Mouse (Mus musculus): Measurements from ENCODE around the gene Ccdc24. TPM values are rescaled to one million over a fixed set of nuclear protein-coding genes. Genes with fewer than 3 reads are reported as not detected.
A peak's percentile ranks its signal among the peaks of the same experiment; 100 is the strongest.

The Ccdc24 gene
- 1.1 and 1.9 TPM in 2 replicates for polyA plus RNA-seq (2014; fragmentation: Nextera tagmentation; extraction: Ambion mirVana)

GRCm38 (mm10) chr4:117872471-117872886 lies at the start of gene Ccdc24:
Ccdc24 (minus strand) TSS chr4:117872557.
- Histone ChIP-seq H3K9ac (ENCODE audit: low read length) (peak within 1 kb of the TSS; percentile 32), H3K4me3 (ENCODE audit: low read depth, low read length) (peak within 1 kb of the TSS; percentile 10), H3K4me1 (replicated peaks; ENCODE audit: control insufficient read depth, insufficient read depth, low read length) (peaks cover 8% of the 10 kb centered on the region), H3K4me2 (ENCODE audit: low read length) (peak within 1 kb of the TSS; percentile 51), H3K27ac (ENCODE audit: low read depth) (no peak within 1 kb of the TSS), H3K36me3 (ENCODE audit: control insufficient read depth, insufficient read depth, low read length) (peaks cover 42% of the 10 kb centered on the region), H3K9me3 (ENCODE audit: control insufficient read depth, low read length) (no peaks in the 10 kb centered on the region), H3K27me3 (replicated peaks; ENCODE audit: control insufficient read depth, insufficient read depth, low read length) (no peaks in the 10 kb centered on the region)
- ATAC-seq (replicated peaks; ENCODE audit: low FRiP score, low TSS enrichment, low read depth) (peak; percentile 36), DNase-seq (ENCODE audit: low spot score) (no peak)
- 6% methylated on average over 14 of the region's 14 CpGs for WGBS

DNA sequence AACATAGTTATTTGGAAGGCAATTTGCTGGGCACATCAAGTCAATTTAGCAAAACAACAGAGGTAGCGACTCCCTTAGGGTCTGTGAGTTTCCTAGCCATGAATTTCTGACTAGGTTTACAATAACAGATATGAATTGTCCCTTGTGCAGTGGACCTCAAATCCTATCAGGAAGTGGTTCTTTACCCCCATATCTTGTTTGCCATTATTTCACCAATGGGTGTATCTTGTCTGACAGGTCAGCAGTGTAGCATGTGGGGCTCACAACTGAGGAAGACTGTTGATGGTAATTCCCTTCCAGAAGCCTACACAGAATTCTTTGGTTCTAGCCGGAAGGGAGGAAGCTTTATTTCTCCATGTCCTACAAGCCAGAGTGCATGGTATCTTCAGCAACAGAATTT lies 49.0 kb upstream of the Ccdc24 start:
- Histone ChIP-seq H3K27me3 (replicated peaks; ENCODE audit: control insufficient read depth, insufficient read depth, low read length) (peaks cover 13% of the 10 kb centered on the region), H3K9me3 (ENCODE audit: control insufficient read depth, low read length) (no peaks in the 10 kb centered on the region)

GRCm38 (mm10) chr4:117918762-117919161 lies 46.4 kb upstream of the Ccdc24 start:
- ATAC-seq (replicated peaks; ENCODE audit: low FRiP score, low TSS enrichment, low read depth) (no peak), DNase-seq (ENCODE audit: low spot score) (no peak)
- Histone ChIP-seq H3K27me3 (replicated peaks; ENCODE audit: control insufficient read depth, insufficient read depth, low read length) (no peaks in the 10 kb centered on the region), H3K4me2 (ENCODE audit: low read length) (no peak overlapping the region), H3K36me3 (ENCODE audit: control insufficient read depth, insufficient read depth, low read length) (no peaks in the 10 kb centered on the region), H3K9ac (ENCODE audit: low read length) (no peak overlapping the region), H3K27ac (ENCODE audit: low read depth) (peak overlapping the region; percentile 57), H3K4me1 (replicated peaks; ENCODE audit: control insufficient read depth, insufficient read depth, low read length) (peaks cover 20% of the 10 kb centered on the region), H3K4me3 (ENCODE audit: low read depth, low read length) (no peak overlapping the region), H3K9me3 (ENCODE audit: control insufficient read depth, low read length) (no peaks in the 10 kb centered on the region)
- WGBS: 73% methylated on average over 5 of the region's 5 CpGs

More for the DNA sequence above, 49.0 kb upstream of the Ccdc24 start:
- 93% methylated on average over 2 of the region's 2 CpGs for WGBS
- ATAC-seq (replicated peaks; ENCODE audit: low FRiP score, low TSS enrichment, low read depth) (no peak), DNase-seq (ENCODE audit: low spot score) (no peak)
- Histone ChIP-seq H3K4me1 (replicated peaks; ENCODE audit: control insufficient read depth, insufficient read depth, low read length) (peaks cover 9% of the 10 kb centered on the region), H3K27ac (ENCODE audit: low read depth) (no peak overlapping the region), H3K4me2 (ENCODE audit: low read length) (no peak overlapping the region), H3K4me3 (ENCODE audit: low read depth, low read length) (no peak overlapping the region), H3K36me3 (ENCODE audit: control insufficient read depth, insufficient read depth, low read length) (no peaks in the 10 kb centered on the region), H3K9ac (ENCODE audit: low read length) (no peak overlapping the region)

DNA sequence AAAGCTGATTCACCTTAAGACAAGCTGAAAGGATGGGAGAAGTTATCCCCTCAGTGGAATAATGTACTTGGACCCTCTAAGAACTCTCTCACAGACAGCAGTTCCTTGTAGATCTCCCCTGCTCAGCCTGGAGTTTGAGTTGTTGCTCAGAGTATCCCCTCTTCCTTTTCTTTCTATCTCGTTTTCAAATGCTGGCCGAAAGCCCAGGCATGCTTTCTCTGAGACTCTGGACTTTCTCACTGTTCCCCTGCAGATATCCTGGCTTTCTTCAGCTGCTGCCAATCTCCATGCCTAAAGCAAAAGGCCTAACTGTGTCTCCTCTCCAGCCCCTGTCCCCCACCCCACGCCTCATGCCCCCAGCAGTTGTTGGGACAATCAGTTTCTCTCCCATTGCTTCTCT lies 45.9 kb upstream of the Ccdc24 start:
- H3K27me3 ChIP-seq (replicated peaks; ENCODE audit: control insufficient read depth, insufficient read depth, low read length): no peaks in the 10 kb centered on the region
- H3K4me3 ChIP-seq (ENCODE audit: low read depth, low read length): no peak overlapping the region
- 29% methylated on average over 3 of the region's 3 CpGs for WGBS
- no peaks in the 10 kb centered on the region for H3K9me3 ChIP-seq (ENCODE audit: control insufficient read depth, low read length)
- ATAC-seq (replicated peaks; ENCODE audit: low FRiP score, low TSS enrichment, low read depth) (no peak), DNase-seq (ENCODE audit: low spot score) (peak; percentile 71)
- peaks cover 25% of the 10 kb centered on the region for H3K4me1 ChIP-seq (replicated peaks; ENCODE audit: control insufficient read depth, insufficient read depth, low read length)
- no peak overlapping the region for H3K9ac ChIP-seq (ENCODE audit: low read length)
- no peak overlapping the region for H3K4me2 ChIP-seq (ENCODE audit: low read length)
- peak overlapping the region; percentile 67 for H3K27ac ChIP-seq (ENCODE audit: low read depth)
- no peaks in the 10 kb centered on the region for H3K36me3 ChIP-seq (ENCODE audit: control insufficient read depth, insufficient read depth, low read length)

DNA sequence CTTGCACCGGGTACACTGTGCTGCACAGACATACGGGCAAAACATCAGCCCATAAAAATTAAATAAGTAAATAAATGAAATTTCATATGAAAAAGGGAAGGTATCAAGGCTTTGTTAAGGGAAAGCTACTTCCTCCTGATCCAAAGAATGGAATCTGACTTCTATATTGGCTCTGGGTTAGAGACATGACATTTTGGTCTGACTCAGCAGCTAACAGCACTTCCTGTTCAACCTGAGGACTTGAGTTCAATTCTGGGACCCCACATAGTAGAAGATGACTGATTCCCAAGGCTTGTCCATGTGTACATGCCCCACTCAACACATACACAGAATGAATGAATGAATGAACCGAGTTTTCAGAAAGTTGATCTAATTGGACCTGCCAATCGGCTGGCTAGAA lies 45.5 kb upstream of the Ccdc24 start:
- no peaks in the 10 kb centered on the region for H3K9me3 ChIP-seq (ENCODE audit: control insufficient read depth, low read length)
- H3K4me2 ChIP-seq (ENCODE audit: low read length): no peak overlapping the region
- H3K27ac ChIP-seq (ENCODE audit: low read depth): peak overlapping the region; percentile 67
- no peak overlapping the region for H3K9ac ChIP-seq (ENCODE audit: low read length)
- WGBS: 91% methylated on average over 4 of the region's 4 CpGs
- ATAC-seq (replicated peaks; ENCODE audit: low FRiP score, low TSS enrichment, low read depth): no peak
- no peak for DNase-seq (ENCODE audit: low spot score)
- H3K36me3 ChIP-seq (ENCODE audit: control insufficient read depth, insufficient read depth, low read length): no peaks in the 10 kb centered on the region
- H3K27me3 ChIP-seq (replicated peaks; ENCODE audit: control insufficient read depth, insufficient read depth, low read length): no peaks in the 10 kb centered on the region
- H3K4me1 ChIP-seq (replicated peaks; ENCODE audit: control insufficient read depth, insufficient read depth, low read length): peaks cover 29% of the 10 kb centered on the region
- no peak overlapping the region for H3K4me3 ChIP-seq (ENCODE audit: low read depth, low read length)

- Histone ChIP-seq H3K4me2 (ENCODE audit: low read length) (no peak overlapping the region), H3K9me3 (ENCODE audit: control insufficient read depth, low read length) (no peaks in the 10 kb centered on the region), H3K27me3 (replicated peaks; ENCODE audit: control insufficient read depth, insufficient read depth, low read length) (no peaks in the 10 kb centered on the region), H3K4me3 (ENCODE audit: low read depth, low read length) (no peak overlapping the region), H3K4me1 (replicated peaks; ENCODE audit: control insufficient read depth, insufficient read depth, low read length) (peaks cover 33% of the 10 kb centered on the region), H3K9ac (ENCODE audit: low read length) (no peak overlapping the region), H3K36me3 (ENCODE audit: control insufficient read depth, insufficient read depth, low read length) (no peaks in the 10 kb centered on the region), H3K27ac (ENCODE audit: low read depth) (peak overlapping the region; percentile 67; the same call in 1 of the 2 replicates)
- no peak for ATAC-seq (replicated peaks; ENCODE audit: low FRiP score, low TSS enrichment, low read depth)
- DNase-seq (ENCODE audit: low spot score): no peak
- 93% methylated on average over 4 of the region's 4 CpGs for WGBS
Observed at GRCm38 (mm10) chr4:117917402-117917801, 45.0 kb upstream of the Ccdc24 start.

GRCm38 (mm10) chr4:117916386-117916785 lies 44.0 kb upstream of the Ccdc24 start:
- no peak overlapping the region for H3K4me3 ChIP-seq (ENCODE audit: low read depth, low read length)
- peaks cover 10% of the 10 kb centered on the region for H3K36me3 ChIP-seq (ENCODE audit: control insufficient read depth, insufficient read depth, low read length)
- H3K27ac ChIP-seq (ENCODE audit: low read depth): no peak overlapping the region
- ATAC-seq (replicated peaks; ENCODE audit: low FRiP score, low TSS enrichment, low read depth): no peak
- no peak for DNase-seq (ENCODE audit: low spot score)
- no peak overlapping the region for H3K9ac ChIP-seq (ENCODE audit: low read length)
- H3K9me3 ChIP-seq (ENCODE audit: control insufficient read depth, low read length): no peaks in the 10 kb centered on the region
- H3K4me2 ChIP-seq (ENCODE audit: low read length): peak overlapping the region; percentile 84; the same call in 1 of the 2 replicates
- H3K27me3 ChIP-seq (replicated peaks; ENCODE audit: control insufficient read depth, insufficient read depth, low read length): no peaks in the 10 kb centered on the region
- peaks cover 34% of the 10 kb centered on the region for H3K4me1 ChIP-seq (replicated peaks; ENCODE audit: control insufficient read depth, insufficient read depth, low read length)
- 69% methylated on average over 5 of the region's 5 CpGs for WGBS

- no peak for ATAC-seq (replicated peaks; ENCODE audit: low FRiP score, low TSS enrichment, low read depth)
- Histone ChIP-seq H3K4me3 (ENCODE audit: low read depth, low read length) (peak overlapping the region; percentile 85), H3K27me3 (replicated peaks; ENCODE audit: control insufficient read depth, insufficient read depth, low read length) (no peaks in the 10 kb centered on the region), H3K9me3 (ENCODE audit: control insufficient read depth, low read length) (no peaks in the 10 kb centered on the region), H3K4me1 (replicated peaks; ENCODE audit: control insufficient read depth, insufficient read depth, low read length) (peaks cover 34% of the 10 kb centered on the region), H3K9ac (ENCODE audit: low read length) (peak overlapping the region; percentile 75), H3K27ac (ENCODE audit: low read depth) (peak overlapping the region; percentile 79; the same call in 1 of the 2 replicates), H3K36me3 (ENCODE audit: control insufficient read depth, insufficient read depth, low read length) (peaks cover 14% of the 10 kb centered on the region), H3K4me2 (ENCODE audit: low read length) (peak overlapping the region; percentile 84)
- DNase-seq (ENCODE audit: low spot score): no peak
- WGBS: 7% methylated on average over 19 of the region's 19 CpGs
Observed at GRCm38 (mm10) chr4:117915489-117916105, 43.2 kb upstream of the Ccdc24 start.
